Mouse (Mus musculus): ENCODE measurements around the gene Rtl9. TPM values are rescaled to one million over a fixed set of nuclear protein-coding genes. Genes with fewer than 3 reads are reported as not detected.

Rtl9 gene
- polyA plus RNA-seq, 1 experiment from 2014 or later, result 0.28 TPM

Other genes starting within 250 kb of the Rtl9 start
- gene Ammecr1, start 132.9 kb upstream of the Rtl9 start, polyA plus RNA-seq (2015; fragmentation: Nextera tagmentation; extraction: Ambion mirVana), result 5.2 and 5.8 TPM in 2 replicates

All from intestine, embryonic 16.5 days (tissue).